Mouse (Mus musculus) intestine, embryonic 16.5 days (tissue): ENCODE measurements around the gene Car1. TPM values are rescaled to one million over a fixed set of nuclear protein-coding genes. Genes with fewer than 3 reads are reported as not detected.
"Not testable (repeated sequence)": the region's sequence is repeated elsewhere in the genome, so short reads cannot be mapped to it uniquely, and the experiment has no call there.

ENCODE experiments used
- ATAC-seq: fragments of 200-750 bp; cut with Nextera tagmentation; 2 replicates; pipeline ENCODE4 v1.8.0; 2017; ENCODE audit warnings: moderate TSS enrichment, moderate library complexity
- H3K27ac ChIP-seq: fragments of 300-500 bp; sonication (generic); 2 replicates; pipeline ENCODE4 v1.5.1; 2014; ENCODE audit warnings: mild to moderate bottlenecking, low read length
- H3K27me3 ChIP-seq: fragments of 300-500 bp; sonication (generic); replicated peaks from 2 replicates; pipeline ENCODE4 v1.6.1; 2014; ENCODE audit warnings: low read length, control low read depth, mixed read lengths; ENCODE audit not compliant: control insufficient read depth, insufficient read depth
- H3K36me3 ChIP-seq: fragments of 300-500 bp; sonication (generic); 2 replicates; pipeline ENCODE4 v1.6.1; 2014; ENCODE audit warnings: low read length, control low read depth; ENCODE audit not compliant: control insufficient read depth, insufficient read depth
- H3K4me1 ChIP-seq: fragments of 300-500 bp; sonication (generic); 2 replicates; pipeline ENCODE4 v1.6.1; 2014; ENCODE audit warnings: low read length, control low read depth, mixed read lengths; ENCODE audit not compliant: control insufficient read depth, insufficient read depth
- H3K4me2 ChIP-seq: fragments of 300-500 bp; sonication (generic); 2 replicates; pipeline ENCODE4 v1.6.1; 2014; ENCODE audit warnings: low read depth, low read length, control low read depth
- H3K4me3 ChIP-seq: fragments of 300-500 bp; sonication (generic); 2 replicates; pipeline ENCODE4 v1.5.1; 2014; ENCODE audit warnings: mild to moderate bottlenecking, low read length
- H3K9ac ChIP-seq: fragments of 300-500 bp; sonication (generic); 2 replicates; pipeline ENCODE4 v1.6.1; 2014; ENCODE audit warnings: low read depth, low read length
- H3K9me3 ChIP-seq: fragments of 300-500 bp; sonication (generic); 2 replicates; pipeline ENCODE4 v1.6.1; 2016; ENCODE audit warnings: low read length, control low read depth; ENCODE audit not compliant: control insufficient read depth
- WGBS: fragments of 180-500 bp; shearing (Covaris S2); extraction: QIAGEN DNeasy Blood & Tissue Kit; methylation state at CpG from one replicate; pipeline ENCODE4 v1.1.7; 2014; 5-methylcytosine and 5-hydroxymethylcytosine counted together
- polyA plus RNA-seq: library from polyadenylated mRNA; unstranded; fragments of >200 nt; fragmentation: Nextera tagmentation; extraction: Ambion mirVana; gene quantifications from 2 replicates; pipeline ENCODE4 v1.2.1, GENCODE M21; 2015

The Car1 gene
- polyA plus RNA-seq, 1 experiment from 2014 or later = 0.98 TPM

DNA sequence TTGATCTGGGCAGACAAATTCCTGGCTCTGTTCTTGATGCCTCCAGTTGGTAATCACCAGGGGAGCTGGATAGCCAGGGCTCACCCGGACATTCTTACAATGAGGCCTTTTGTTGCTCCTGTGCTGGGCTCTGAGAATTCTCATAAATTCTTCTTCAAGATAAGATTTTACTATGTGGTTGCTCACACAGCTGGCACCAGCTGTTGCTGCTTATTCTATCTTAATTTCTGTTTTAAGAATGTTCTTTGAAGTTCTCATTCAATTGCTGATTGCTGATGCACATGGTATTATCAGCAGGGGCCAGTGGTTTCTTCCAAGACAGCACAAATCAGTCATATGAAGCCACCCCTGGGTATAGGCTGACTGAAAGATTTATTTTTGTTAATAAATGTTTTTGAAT lies 21.0 kb downstream of the Car1 start:
- Histone ChIP-seq H3K9me3 (no peaks in the 10 kb centered on the region), H3K4me2 (no peak overlapping the region), H3K36me3 (no peaks in the 10 kb centered on the region), H3K27me3 (no peaks in the 10 kb centered on the region), H3K9ac (no peak overlapping the region), H3K4me1 (no peaks in the 10 kb centered on the region), H3K4me3 (no peak overlapping the region), H3K27ac (no peak overlapping the region)
- ATAC-seq = no peak
- whole genome bisulfite sequencing = 16% methylated on average over 1 of the region's 1 CpGs

DNA sequence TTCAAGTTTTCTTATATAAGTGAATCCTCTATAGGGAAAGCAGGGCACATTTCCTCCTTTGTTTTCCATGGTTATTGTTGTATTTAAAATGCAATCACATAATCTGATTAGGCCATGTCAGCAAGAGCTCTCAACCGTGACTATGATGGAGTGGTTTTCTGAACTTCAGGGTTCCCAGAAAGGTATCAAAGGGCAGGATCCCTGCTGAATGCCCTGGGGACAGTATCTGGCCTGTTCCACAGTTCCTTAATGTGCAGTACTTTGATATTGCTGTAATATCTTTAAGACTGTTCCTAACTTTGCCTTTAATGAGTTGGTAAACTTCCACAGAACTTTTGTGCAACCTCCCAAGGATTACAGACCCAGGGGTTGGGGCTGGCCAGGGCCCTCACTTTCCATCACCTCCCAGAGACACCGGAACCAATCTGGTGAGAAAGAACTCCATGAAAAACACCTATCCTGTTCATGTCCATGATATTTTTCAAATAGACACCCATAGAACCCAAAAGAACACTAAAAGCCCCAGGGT lies 21.6 kb downstream of the Car1 start:
- 78% methylated on average over 2 of the region's 2 CpGs for WGBS
- no peak overlapping the region for H3K4me2 ChIP-seq
- H3K27me3 ChIP-seq = no peaks in the 10 kb centered on the region
- H3K4me1 ChIP-seq = no peaks in the 10 kb centered on the region
- no peaks in the 10 kb centered on the region for H3K9me3 ChIP-seq
- no peak overlapping the region for H3K9ac ChIP-seq
- no peak for ATAC-seq
- H3K4me3 ChIP-seq = no peak overlapping the region
- H3K27ac ChIP-seq = no peak overlapping the region
- no peaks in the 10 kb centered on the region for H3K36me3 ChIP-seq

DNA sequence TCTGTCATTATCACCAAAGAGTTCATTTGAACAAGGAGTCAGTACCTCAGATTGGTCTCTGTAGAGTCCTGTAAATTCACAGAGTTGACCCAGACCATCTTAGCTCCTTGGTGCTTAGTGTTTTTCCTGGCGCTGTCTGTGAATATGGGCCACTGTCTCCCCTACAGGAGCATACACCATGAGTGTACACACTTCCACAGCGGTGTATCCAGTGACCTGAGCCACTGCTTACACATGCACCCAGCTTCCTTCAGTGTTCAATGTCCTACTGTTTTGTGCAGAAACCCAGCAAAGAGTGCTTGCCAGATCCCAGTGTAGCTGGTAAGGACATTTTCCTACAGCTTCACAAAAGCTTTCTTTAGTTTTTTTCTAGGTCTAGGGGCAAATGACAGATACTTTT lies 22.8 kb downstream of the Car1 start:
- ATAC-seq = no peak
- H3K4me1 ChIP-seq = no peaks in the 10 kb centered on the region
- no peak overlapping the region for H3K27ac ChIP-seq
- no peak overlapping the region for H3K9ac ChIP-seq
- no peaks in the 10 kb centered on the region for H3K27me3 ChIP-seq
- no peak overlapping the region for H3K4me2 ChIP-seq
- 75% methylated on average over 2 of the region's 2 CpGs for WGBS
- H3K4me3 ChIP-seq = no peak overlapping the region
- no peaks in the 10 kb centered on the region for H3K36me3 ChIP-seq
- no peaks in the 10 kb centered on the region for H3K9me3 ChIP-seq

DNA sequence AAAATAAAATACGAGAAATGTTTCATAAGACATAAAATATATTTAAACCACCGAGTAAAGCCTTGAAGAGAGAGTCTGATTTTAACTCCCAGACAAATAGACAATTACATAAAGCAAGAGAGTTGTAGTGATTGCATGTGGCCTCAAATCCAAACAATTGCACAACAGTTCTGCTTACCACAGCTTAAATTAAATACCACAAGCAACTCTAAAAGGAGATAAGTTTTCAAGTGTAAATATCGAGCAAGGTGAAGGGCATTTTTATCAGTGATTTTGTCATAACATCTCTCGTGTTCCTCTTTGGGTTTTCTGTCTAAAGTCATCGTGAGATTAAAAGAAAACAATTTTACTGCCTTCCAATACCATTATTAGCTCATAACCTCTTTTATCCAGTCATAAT lies 25.0 kb downstream of the Car1 start:
- WGBS = 84% methylated on average over 5 of the region's 5 CpGs

DNA sequence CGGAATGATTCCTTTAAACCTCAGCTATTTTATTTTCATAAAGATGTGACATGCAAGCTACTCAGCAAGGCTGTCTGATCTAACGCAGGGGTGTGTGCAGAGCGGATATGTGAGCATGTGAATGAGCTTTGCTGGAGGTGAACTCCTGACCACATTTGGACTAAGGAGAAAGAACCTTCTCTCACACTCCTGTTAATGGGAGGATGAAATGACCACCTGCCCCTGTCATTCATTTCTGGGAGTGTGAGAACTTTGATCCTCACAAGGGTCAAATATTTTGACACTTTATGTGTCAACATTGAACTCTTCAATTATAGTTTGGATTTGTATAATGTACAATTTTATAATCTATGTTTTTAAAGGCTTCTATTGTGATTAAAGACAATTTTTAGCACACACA lies 25.8 kb downstream of the Car1 start:
- ATAC-seq = not testable (repeated sequence)

More for the DNA sequence above, 25.0 kb downstream of the Car1 start:
- H3K9me3 ChIP-seq, H3K36me3 ChIP-seq, H3K4me1 ChIP-seq, H3K9ac ChIP-seq, H3K4me2 ChIP-seq, H3K27ac ChIP-seq, H3K27me3 ChIP-seq, ATAC-seq, H3K4me3 ChIP-seq: not testable (repeated sequence)

DNA sequence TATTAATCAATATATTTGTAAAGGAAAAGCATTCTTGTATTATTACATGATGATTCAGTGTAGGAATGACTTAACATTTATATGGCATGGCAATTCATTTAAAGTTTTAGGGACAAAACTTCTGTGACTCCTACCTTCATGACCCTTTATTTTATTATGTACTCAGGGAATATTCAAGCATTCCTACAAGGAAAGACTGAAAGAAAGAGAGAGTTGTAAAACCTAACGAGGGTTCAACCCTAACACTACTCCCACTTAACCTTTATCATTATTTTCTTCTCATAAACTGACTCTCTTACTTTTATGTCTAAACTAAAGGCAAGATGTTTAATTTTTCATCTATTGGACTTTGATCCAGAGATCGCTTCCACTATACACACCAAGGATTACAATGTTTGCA lies 28.0 kb downstream of the Car1 start:
- Histone ChIP-seq H3K36me3 (no peaks in the 10 kb centered on the region), H3K4me3 (no peak overlapping the region), H3K4me1 (no peaks in the 10 kb centered on the region), H3K27ac (no peak overlapping the region), H3K9ac (no peak overlapping the region), H3K9me3 (no peaks in the 10 kb centered on the region), H3K27me3 (no peaks in the 10 kb centered on the region), H3K4me2 (no peak overlapping the region)
- 34% methylated on average over 2 of the region's 2 CpGs for WGBS
- no peak for ATAC-seq

More for the DNA sequence above, 25.8 kb downstream of the Car1 start:
- not testable (repeated sequence) for H3K4me1 ChIP-seq, H3K9me3 ChIP-seq, H3K27me3 ChIP-seq, H3K9ac ChIP-seq, H3K4me2 ChIP-seq, H3K27ac ChIP-seq, H3K4me3 ChIP-seq, H3K36me3 ChIP-seq
- WGBS = 78% methylated on average over 3 of the region's 3 CpGs

DNA sequence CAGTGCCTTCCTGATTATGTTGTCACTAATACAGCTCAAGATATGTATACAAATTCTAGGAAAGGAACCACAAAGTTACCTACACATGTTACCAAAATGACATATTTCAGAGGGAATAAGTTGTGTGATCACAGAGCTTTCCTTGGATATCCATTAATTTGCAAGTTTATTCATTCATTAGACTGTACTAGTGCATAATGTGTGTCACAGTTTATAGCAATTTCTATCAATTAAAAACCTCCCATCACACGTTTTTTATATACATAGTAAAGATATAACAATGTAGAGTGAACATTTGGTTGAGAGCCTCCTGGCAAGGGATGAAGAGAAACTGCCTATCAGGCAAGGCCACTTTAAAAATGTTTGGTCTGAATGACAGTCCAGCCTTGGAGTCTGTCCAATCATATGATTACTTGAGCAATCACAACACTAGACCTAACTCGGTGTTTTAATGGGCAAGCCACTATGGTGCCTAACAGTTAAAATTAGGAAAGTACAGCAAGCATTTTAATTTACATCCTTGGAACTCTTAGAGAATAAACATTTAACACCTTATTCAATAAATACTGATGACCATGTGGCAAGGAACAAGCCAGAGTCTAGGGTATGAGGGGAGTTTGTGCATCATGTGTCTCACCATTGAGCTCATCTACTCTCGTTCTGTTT lies 31.5 kb downstream of the Car1 start:
- WGBS = 71% methylated on average over 2 of the region's 3 CpGs
- H3K4me3 ChIP-seq, ATAC-seq: not testable (repeated sequence)

DNA sequence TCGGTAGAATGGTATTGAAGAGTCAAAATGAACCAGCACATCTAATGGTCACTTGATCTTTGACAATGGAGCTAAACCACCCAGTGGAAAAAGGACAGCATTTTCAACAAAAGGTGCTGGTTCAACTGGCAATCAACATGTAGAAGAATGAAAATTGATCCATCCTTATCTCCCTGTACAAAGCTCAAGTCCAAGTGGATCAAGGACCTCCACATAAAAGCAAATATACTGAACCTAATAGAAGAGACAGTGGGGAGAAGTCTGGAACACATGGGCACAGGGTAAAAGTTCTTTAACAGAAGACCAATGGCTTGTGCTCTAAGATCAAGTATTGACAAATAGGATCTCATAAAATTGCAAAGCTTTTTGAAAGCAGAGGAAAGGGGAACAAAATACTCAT lies 33.6 kb downstream of the Car1 start:
- H3K9me3 ChIP-seq, ATAC-seq, H3K4me3 ChIP-seq, H3K27me3 ChIP-seq, H3K27ac ChIP-seq, H3K4me2 ChIP-seq, H3K9ac ChIP-seq, H3K36me3 ChIP-seq, H3K4me1 ChIP-seq: not testable (repeated sequence)
- 81% methylated on average over 1 of the region's 1 CpGs for WGBS

More for the DNA sequence above, 31.5 kb downstream of the Car1 start:
- not testable (repeated sequence) for H3K36me3 ChIP-seq, H3K9me3 ChIP-seq, H3K9ac ChIP-seq, H3K4me1 ChIP-seq, H3K4me2 ChIP-seq, H3K27ac ChIP-seq, H3K27me3 ChIP-seq

DNA sequence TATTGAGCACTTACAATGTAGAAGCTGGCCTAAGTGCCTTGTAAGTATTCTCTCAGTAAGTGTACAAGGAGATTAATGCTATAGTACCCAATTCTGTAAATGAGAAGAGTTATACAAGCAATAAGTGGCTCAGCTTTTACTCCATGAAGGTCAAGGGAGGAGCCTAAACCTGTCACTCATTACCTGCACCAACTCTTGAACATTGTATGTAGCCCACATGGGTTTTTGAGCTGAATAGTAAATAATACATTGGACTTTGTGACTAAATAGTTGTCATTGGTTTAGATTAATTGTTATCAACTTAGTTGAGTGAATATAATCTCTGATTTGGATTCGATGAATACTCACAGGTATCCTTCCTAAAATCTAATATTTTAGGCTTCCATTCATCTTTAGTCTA lies 35.7 kb downstream of the Car1 start:
- not testable (repeated sequence) for H3K4me3 ChIP-seq, H3K9me3 ChIP-seq, H3K9ac ChIP-seq, H3K4me1 ChIP-seq, ATAC-seq, H3K27me3 ChIP-seq, H3K36me3 ChIP-seq, H3K4me2 ChIP-seq, H3K27ac ChIP-seq
- 94% methylated on average over 1 of the region's 1 CpGs for WGBS
